Mouse (Mus musculus): Measurements from ENCODE around the gene Pdss2. TPM values are rescaled to one million over a fixed set of nuclear protein-coding genes. Genes with fewer than 3 reads are reported as not detected.

The Pdss2 gene
- total and polyA plus RNA-seq, 2 experiments, result 10.2 to 10.3 TPM

DNA sequence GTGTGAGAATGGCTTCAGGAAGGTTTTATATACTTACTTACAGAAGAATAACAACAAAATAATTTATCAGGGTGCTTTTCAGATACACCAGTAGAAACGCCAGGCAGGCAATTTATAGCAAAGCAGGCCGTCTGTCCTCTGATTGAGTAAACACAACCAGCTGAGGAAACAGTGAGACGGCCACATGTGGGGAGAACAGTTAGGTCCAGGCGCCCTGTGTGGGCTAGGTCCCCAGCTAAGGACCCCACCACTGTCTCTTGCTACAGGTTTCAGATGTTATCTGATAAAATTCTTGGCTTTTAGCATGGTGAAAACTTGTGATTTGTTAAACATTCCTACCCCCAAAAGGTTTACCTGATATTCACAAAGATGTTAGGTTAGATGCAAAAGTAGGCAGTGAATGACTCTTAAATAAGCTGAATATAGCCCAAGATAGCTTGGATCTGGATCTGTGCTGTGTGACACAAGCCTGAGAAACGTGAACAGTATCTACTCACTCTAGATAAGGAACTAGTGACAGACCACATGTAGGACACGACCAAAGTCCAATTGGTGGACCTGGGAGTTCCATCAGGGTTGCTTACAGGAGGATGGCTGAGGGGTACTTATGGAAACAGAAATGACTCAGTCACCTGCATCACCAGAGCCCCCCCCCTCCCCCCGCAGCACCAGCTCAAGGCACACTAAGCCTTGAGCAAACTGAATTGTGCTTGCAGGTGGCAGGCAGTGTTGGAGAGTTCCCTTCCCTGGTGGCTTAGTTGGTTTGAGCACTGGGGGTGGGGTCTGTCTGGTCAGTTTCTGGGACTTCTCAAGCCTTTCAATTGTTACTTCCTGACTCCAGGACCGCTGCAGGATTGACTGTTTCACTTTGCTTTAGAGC is 56.2 kb downstream of the Pdss2 start:
- WGBS, result 50% methylated on average over 8 of the region's 8 CpGs
- no peak for TF ChIP-seq POLR2A (IDR thresholded peaks at IDR 0.05; ENCODE audit: extremely low read depth, insufficient read depth, low read length)
- TF ChIP-seq CTCF (IDR thresholded peaks at IDR 0.05; ENCODE audit: low read depth, low read length), result no peak

GRCm38 (mm10) chr10:43279637-43280288 is 58.5 kb downstream of the Pdss2 start:
- no peaks in the 10 kb centered on the region for H3K36me3 ChIP-seq (ENCODE audit: control insufficient read depth, insufficient read depth, low read length)
- WGBS, result 83% methylated on average over 5 of the region's 5 CpGs
- DNase-seq (ENCODE audit: extremely low read depth, low read depth, low spot score), result no peak
- H3K4me3 ChIP-seq (ENCODE audit: insufficient read depth, low read depth, low read length), result no peak overlapping the region
- TF ChIP-seq POLR2A (IDR thresholded peaks at IDR 0.05; ENCODE audit: extremely low read depth, insufficient read depth, low read length), result no peak
- no peak for TF ChIP-seq CTCF (IDR thresholded peaks at IDR 0.05; ENCODE audit: low read depth, low read length)
- no peaks in the 10 kb centered on the region for H3K27me3 ChIP-seq (ENCODE audit: control insufficient read depth, insufficient read depth, low read length)
- no peak overlapping the region for H3K27ac ChIP-seq (replicated peaks; ENCODE audit: insufficient read depth, low read depth, low read length)
- peaks cover 5% of the 10 kb centered on the region; the same call in 1 of the 2 replicates for H3K79me2 ChIP-seq (ENCODE audit: control insufficient read depth, insufficient read depth, low read length)
- H3K4me1 ChIP-seq (ENCODE audit: control insufficient read depth, insufficient read depth, low read length), result no peaks in the 10 kb centered on the region; the same call in 1 of the 2 replicates
- H3K9ac ChIP-seq (ENCODE audit: low read depth, low read length), result no peak overlapping the region

More for the DNA sequence above, 56.2 kb downstream of the Pdss2 start:
- peak; percentile 23 for DNase-seq (ENCODE audit: extremely low read depth, low read depth, low spot score)
- Histone ChIP-seq H3K36me3 (ENCODE audit: control insufficient read depth, insufficient read depth, low read length) (no peaks in the 10 kb centered on the region), H3K27ac (replicated peaks; ENCODE audit: insufficient read depth, low read depth, low read length) (no peak overlapping the region), H3K27me3 (ENCODE audit: control insufficient read depth, insufficient read depth, low read length) (no peaks in the 10 kb centered on the region), H3K9ac (ENCODE audit: low read depth, low read length) (no peak overlapping the region), H3K79me2 (ENCODE audit: control insufficient read depth, insufficient read depth, low read length) (peaks cover 5% of the 10 kb centered on the region; the same call in 1 of the 2 replicates), H3K4me1 (ENCODE audit: control insufficient read depth, insufficient read depth, low read length) (no peaks in the 10 kb centered on the region; the same call in 1 of the 2 replicates), H3K4me3 (ENCODE audit: insufficient read depth, low read depth, low read length) (no peak overlapping the region)

GRCm38 (mm10) chr10:43285541-43285940 is 64.3 kb downstream of the Pdss2 start:
- no peaks in the 10 kb centered on the region for H3K27me3 ChIP-seq (ENCODE audit: control insufficient read depth, insufficient read depth, low read length)
- H3K9ac ChIP-seq (ENCODE audit: low read depth, low read length), result no peak overlapping the region
- no peaks in the 10 kb centered on the region for H3K36me3 ChIP-seq (ENCODE audit: control insufficient read depth, insufficient read depth, low read length)
- TF ChIP-seq CTCF (IDR thresholded peaks at IDR 0.05; ENCODE audit: low read depth, low read length), result no peak
- no peak for TF ChIP-seq POLR2A (IDR thresholded peaks at IDR 0.05; ENCODE audit: extremely low read depth, insufficient read depth, low read length)
- H3K4me3 ChIP-seq (ENCODE audit: insufficient read depth, low read depth, low read length), result no peak overlapping the region
- no peak overlapping the region for H3K27ac ChIP-seq (replicated peaks; ENCODE audit: insufficient read depth, low read depth, low read length)
- no peaks in the 10 kb centered on the region for H3K4me1 ChIP-seq (ENCODE audit: control insufficient read depth, insufficient read depth, low read length)
- no peak for DNase-seq (ENCODE audit: extremely low read depth, low read depth, low spot score)
- no peaks in the 10 kb centered on the region; the same call in 1 of the 2 replicates for H3K79me2 ChIP-seq (ENCODE audit: control insufficient read depth, insufficient read depth, low read length)
- WGBS, result 59% methylated on average over 1 of the region's 1 CpGs

DNA sequence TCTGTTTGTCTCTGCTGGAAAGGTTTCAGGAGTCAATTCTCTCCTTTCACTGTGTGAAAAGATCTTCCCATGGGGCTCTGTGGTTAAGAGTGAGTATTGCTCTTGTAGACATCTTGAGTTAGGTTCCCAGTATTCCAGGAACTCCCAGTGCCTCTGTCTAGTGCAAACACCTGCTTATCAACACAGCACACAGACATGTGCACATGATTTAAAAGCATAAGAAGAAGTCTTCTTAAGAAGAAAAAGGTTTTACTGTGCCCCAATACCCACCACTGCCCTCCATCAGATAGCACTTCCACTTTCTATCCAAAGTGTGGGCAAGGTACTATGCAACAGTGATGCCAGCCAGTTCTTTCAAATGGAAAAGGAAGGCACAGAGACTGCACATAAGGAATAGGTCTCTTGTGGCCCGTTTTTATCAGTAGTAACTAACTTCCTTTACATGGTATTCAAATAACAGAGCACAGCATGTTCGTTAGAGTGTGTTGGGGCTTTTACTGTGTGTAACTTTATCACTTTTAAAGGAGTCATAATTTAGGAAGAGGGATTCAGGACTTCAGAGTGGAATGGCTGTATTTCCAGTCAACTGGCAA is 69.4 kb downstream of the Pdss2 start:
- Histone ChIP-seq H3K27ac (replicated peaks; ENCODE audit: insufficient read depth, low read depth, low read length) (no peak overlapping the region), H3K4me3 (ENCODE audit: insufficient read depth, low read depth, low read length) (no peak overlapping the region), H3K9ac (ENCODE audit: low read depth, low read length) (no peak overlapping the region), H3K4me1 (ENCODE audit: control insufficient read depth, insufficient read depth, low read length) (no peaks in the 10 kb centered on the region), H3K79me2 (ENCODE audit: control insufficient read depth, insufficient read depth, low read length) (peaks cover 11% of the 10 kb centered on the region), H3K27me3 (ENCODE audit: control insufficient read depth, insufficient read depth, low read length) (no peaks in the 10 kb centered on the region), H3K36me3 (ENCODE audit: control insufficient read depth, insufficient read depth, low read length) (no peaks in the 10 kb centered on the region)
- DNase-seq (ENCODE audit: extremely low read depth, low read depth, low spot score), result no peak
- TF ChIP-seq POLR2A (IDR thresholded peaks at IDR 0.05; ENCODE audit: extremely low read depth, insufficient read depth, low read length) (no peak), CTCF (IDR thresholded peaks at IDR 0.05; ENCODE audit: low read depth, low read length) (no peak)
- 65% methylated on average over 2 of the region's 2 CpGs for WGBS

- 92% methylated on average over 2 of the region's 2 CpGs for WGBS
- no peaks in the 10 kb centered on the region for H3K36me3 ChIP-seq (ENCODE audit: control insufficient read depth, insufficient read depth, low read length)
- no peaks in the 10 kb centered on the region for H3K4me1 ChIP-seq (ENCODE audit: control insufficient read depth, insufficient read depth, low read length)
- no peak overlapping the region for H3K27ac ChIP-seq (replicated peaks; ENCODE audit: insufficient read depth, low read depth, low read length)
- no peak for DNase-seq (ENCODE audit: extremely low read depth, low read depth, low spot score)
- H3K9ac ChIP-seq (ENCODE audit: low read depth, low read length), result no peak overlapping the region
- H3K4me3 ChIP-seq (ENCODE audit: insufficient read depth, low read depth, low read length), result no peak overlapping the region
- H3K79me2 ChIP-seq (ENCODE audit: control insufficient read depth, insufficient read depth, low read length), result peaks cover 11% of the 10 kb centered on the region
- no peaks in the 10 kb centered on the region for H3K27me3 ChIP-seq (ENCODE audit: control insufficient read depth, insufficient read depth, low read length)
- TF ChIP-seq CTCF (IDR thresholded peaks at IDR 0.05; ENCODE audit: low read depth, low read length) (no peak), POLR2A (IDR thresholded peaks at IDR 0.05; ENCODE audit: extremely low read depth, insufficient read depth, low read length) (no peak)
Observed at GRCm38 (mm10) chr10:43291333-43291736, 70.0 kb downstream of the Pdss2 start.

Data from liver, adult 2 months (tissue).